Mouse (Mus musculus) T-helper 17 cell (primary cell): ENCODE results near the gene Scfd1.

Experiments
- in situ Hi-C, 2 experiments: fragments of 300-600 bp; cut with MboI, MseI; formaldehyde crosslinking; loops; 1 replicate in 1 of 2; 2 replicates in 1 of 2; pipeline ENCODE4 v1.15.1; 2025; ENCODE audit warnings: high pct_unique_total_duplicates in 2 of 2

Scfd1 gene

GRCm38 (mm10) chr12:51494641-51495040 is 117.3 kb downstream of the Scfd1 start:
- in situ Hi-C loops, result loop anchor here in 1 of 2 experiments (10.0 kb wide), 1 partner anchor 500 kb away; no protein-coding TSS in a partner anchor
